Mouse (Mus musculus): ENCODE measurements around the gene Gm815.

Gm815 gene

GRCm38 (mm10) chr19:26877180-26877775 lies 8.4 kb upstream of the Gm815 start:
- DNase-seq (ENCODE audit: low read depth, low spot score) = no peak

- no peak for DNase-seq (ENCODE audit: low read depth, low spot score)
Measured at GRCm38 (mm10) chr19:26879856-26880255, 5.8 kb upstream of the Gm815 start.

DNA sequence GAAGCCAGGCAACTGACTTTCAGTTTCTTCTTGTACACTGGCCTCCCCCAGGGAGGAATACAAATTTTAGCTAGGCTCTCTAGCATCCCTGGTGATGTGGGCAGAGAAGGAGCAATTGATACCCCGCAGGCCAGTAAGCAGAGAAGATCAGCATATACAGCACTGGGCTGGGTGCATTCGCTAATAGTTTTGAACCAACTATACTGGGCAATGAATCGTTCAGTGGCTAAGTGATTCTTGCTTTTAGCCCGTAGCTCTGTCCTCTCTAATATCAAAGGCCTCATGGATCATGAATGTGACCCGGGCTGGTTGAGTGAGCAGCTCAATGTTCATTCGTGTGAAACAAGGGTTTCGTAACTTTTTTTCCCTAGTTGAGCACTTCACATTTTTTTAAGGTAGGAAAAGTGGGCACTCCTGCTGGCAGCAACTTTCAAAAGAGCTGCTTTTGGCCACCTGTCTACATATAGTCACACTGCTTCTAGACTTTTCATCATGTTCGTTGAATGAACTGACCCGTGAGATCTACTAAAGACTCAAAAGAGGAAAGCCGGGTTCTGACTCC lies 3.7 kb upstream of the Gm815 start:
- no peak for DNase-seq (ENCODE audit: low read depth, low spot score)

GRCm38 (mm10) chr19:26888171-26888570 lies 2.5 kb downstream of the Gm815 start:
- DNase-seq (ENCODE audit: low read depth, low spot score) = no peak

DNA sequence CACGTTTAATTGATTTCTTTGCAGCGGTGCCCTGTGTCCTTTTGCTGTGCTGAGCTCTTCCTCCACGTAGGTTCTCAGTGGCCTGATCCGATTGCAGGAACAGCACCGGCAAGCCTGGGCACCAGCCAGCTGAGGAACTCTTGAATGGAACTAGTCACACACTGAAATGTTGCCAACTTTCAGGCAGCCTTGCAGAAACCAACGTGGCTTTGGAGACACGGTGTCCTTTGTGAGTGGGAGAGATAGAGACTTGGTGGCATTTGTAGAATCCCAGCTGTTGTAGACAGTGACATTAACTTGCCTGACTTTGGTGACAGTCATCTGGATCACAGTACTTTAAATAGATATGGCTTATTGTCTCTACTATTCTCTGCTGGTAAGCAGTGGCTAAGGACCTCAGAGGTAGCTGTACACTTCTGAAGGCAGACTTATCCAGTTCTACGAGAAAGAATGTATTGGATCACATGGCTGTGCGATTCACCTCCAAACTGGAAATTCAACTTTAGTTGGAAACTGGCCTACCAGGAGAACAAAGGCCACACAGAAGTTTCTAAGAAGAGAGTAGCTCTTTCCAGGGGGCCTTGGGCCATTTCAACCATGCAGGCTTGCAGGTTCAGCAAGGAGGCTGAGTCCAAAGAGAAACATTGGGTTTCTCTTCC lies 5.8 kb downstream of the Gm815 start:
- no peak for DNase-seq (ENCODE audit: low read depth, low spot score)

GRCm38 (mm10) chr19:26892861-26893260 lies 7.2 kb downstream of the Gm815 start:
- DNase-seq (ENCODE audit: low read depth, low spot score) = no peak

DNA sequence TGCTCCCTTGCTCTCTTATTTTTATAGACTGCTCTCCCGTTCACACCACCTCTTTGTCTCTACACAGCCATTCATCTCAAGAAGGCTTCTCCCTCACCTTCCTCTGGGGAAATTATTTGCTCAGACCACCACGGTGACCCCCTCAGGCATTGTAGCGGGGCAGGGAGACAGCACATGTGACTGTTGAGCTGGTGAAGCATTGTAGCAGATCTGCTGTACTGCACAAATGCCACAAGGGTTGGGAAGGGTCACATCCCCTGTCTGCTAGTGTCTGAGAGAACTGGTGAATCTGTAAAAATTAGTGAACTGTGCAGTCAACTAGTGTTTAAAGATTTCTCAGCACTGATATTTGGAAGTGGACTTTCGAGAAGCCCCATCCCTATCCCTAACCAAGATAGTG lies 16.5 kb downstream of the Gm815 start:
- DNase-seq (ENCODE audit: low read depth, low spot score) = no peak

- no peak for DNase-seq (ENCODE audit: low read depth, low spot score)
Measured at GRCm38 (mm10) chr19:26914245-26914644, 28.6 kb downstream of the Gm815 start.

GRCm38 (mm10) chr19:26920816-26921215 lies 35.1 kb downstream of the Gm815 start:
- no peak for DNase-seq (ENCODE audit: low read depth, low spot score)

- DNase-seq (ENCODE audit: low read depth, low spot score) = no peak
Measured at GRCm38 (mm10) chr19:26930295-26931283, 44.9 kb downstream of the Gm815 start.

DNA sequence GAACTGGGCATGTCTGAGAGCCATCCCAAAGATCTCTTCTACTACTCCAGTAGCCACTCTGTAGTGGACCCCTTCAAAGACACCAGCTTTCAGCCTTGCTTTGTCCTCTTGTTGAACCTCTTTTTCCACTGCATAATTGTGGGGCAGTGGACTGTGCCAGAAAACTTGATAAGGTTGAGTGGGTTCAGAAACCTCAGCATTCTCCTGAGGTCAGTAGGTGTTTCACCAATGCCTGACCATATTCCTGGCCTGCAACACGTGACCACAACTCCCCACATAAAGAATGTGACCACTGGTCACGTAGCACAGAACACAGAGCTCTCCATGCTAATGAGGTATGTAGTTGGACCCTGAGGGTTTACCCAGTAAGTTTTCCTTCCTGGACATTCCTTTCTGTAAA lies 48.5 kb downstream of the Gm815 start:
- DNase-seq (ENCODE audit: low read depth, low spot score) = no peak
